In the genomic region with DNA sequence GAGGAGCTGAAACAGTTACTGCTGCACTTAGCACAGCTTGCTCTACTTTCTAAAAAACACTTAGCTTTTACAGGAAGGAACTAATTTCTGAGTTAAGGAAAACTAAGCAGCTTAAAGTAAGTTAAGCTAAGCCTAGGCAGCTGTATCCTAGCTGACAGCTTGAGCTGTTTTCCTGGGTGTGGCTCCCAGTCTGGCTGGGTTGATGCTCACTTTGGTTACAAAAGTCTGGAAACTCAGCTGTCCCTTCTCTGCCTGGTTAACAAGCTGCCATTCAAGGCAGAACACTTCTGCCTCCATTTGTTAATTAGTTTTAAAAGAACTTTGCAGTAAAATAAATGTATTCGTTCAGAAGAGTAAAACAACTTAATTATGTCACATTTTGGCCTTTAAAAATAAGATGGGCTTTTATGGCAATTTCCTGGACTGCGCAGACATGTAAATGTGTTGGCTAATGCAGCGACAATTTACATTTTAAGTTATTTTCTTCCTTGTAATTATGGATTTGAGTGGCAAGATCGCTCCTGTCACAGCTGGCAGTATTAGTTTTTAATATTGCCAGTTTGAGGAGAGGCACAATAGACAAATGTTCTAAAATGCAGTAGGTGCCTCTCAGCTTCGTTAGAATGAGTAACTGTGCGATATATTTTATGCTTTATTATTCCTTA, we compare ENCODE assay signal across 24 mouse cellular contexts.
DNase-seq lines count a peak whose midpoint lies in the region; ATAC-seq and TF ChIP-seq lines count a peak whose summit lies in the region.
"Had no signal": no experiment of that assay in that cellular context is flagged by ENCODE, and none has a peak within 500 bp of the region (broad histone marks: within the 10 kb centered on the region; RNA-seq: fewer than 3 reads in every experiment).

No protein-coding gene starts in this region.

- no peaks in the 10 kb centered on the region for H3K27me3 ChIP-seq in forebrain, embryonic 13.5 days
- no peaks in the 10 kb centered on the region for H3K27me3 ChIP-seq in forebrain, embryonic 11.5 days (ENCODE audit: control insufficient read depth, insufficient read depth, low read length)
- no peaks in the 10 kb centered on the region for H3K27me3 ChIP-seq in intestine, postnatal 0 days (replicated peaks; ENCODE audit: control insufficient read depth, insufficient read depth, low read length)
- H3K27me3 ChIP-seq: embryonic facial prominence, embryonic 13.5 days; hindbrain, embryonic 15.5 days; intestine, embryonic 15.5 days; limb, embryonic 13.5 days; liver, embryonic 15.5 days; midbrain, embryonic 12.5 days; neural tube, embryonic 13.5 days had no signal

- H3K27ac ChIP-seq in forebrain, embryonic 13.5 days: no peak overlapping the region
- no peak overlapping the region for H3K27ac ChIP-seq in forebrain, embryonic 11.5 days (ENCODE audit: low read depth, low read length)
- H3K27ac ChIP-seq in layer of hippocampus, adult 2 months: 0 out of 2 replicates have a peak overlapping the region, but pooled peaks have one; percentile 9
- H3K27ac ChIP-seq in intestine, postnatal 0 days (ENCODE audit: low read depth, low read length): no peak overlapping the region
- H3K27ac ChIP-seq: embryonic facial prominence, embryonic 13.5 days; gastrocnemius, adult 2 months; hindbrain, embryonic 15.5 days; intestine, embryonic 15.5 days; limb, embryonic 13.5 days; liver, embryonic 15.5 days; midbrain, embryonic 12.5 days; neural tube, embryonic 13.5 days had no signal

- peaks cover 10% of the 10 kb centered on the region for H3K4me1 ChIP-seq in forebrain, embryonic 13.5 days
- no peaks in the 10 kb centered on the region for H3K4me1 ChIP-seq in forebrain, embryonic 11.5 days (replicated peaks; ENCODE audit: control insufficient read depth, insufficient read depth, low read length)
- H3K4me1 ChIP-seq in intestine, postnatal 0 days (replicated peaks; ENCODE audit: control insufficient read depth, insufficient read depth, low read length): no peaks in the 10 kb centered on the region
- H3K4me1 ChIP-seq: hindbrain, embryonic 15.5 days; intestine, embryonic 15.5 days; liver, embryonic 15.5 days; midbrain, embryonic 12.5 days; neural tube, embryonic 13.5 days had no signal

- H3K4me2 ChIP-seq in forebrain, embryonic 13.5 days: no peak overlapping the region
- H3K4me2 ChIP-seq in forebrain, embryonic 11.5 days (ENCODE audit: low read depth, low read length, severe bottlenecking): no peak overlapping the region
- H3K4me2 ChIP-seq in intestine, postnatal 0 days (replicated peaks; ENCODE audit: low read depth): no peak overlapping the region
- H3K4me2 ChIP-seq: embryonic facial prominence, embryonic 13.5 days; hindbrain, embryonic 15.5 days; intestine, embryonic 15.5 days; limb, embryonic 13.5 days; liver, embryonic 15.5 days; midbrain, embryonic 12.5 days; neural tube, embryonic 13.5 days had no signal

- H3K9ac ChIP-seq in forebrain, embryonic 13.5 days: no peak overlapping the region
- H3K9ac ChIP-seq in forebrain, embryonic 11.5 days (ENCODE audit: low read length): no peak overlapping the region
- H3K9ac ChIP-seq in intestine, postnatal 0 days (ENCODE audit: low read depth, low read length): no peak overlapping the region
- H3K9ac ChIP-seq: embryonic facial prominence, embryonic 13.5 days; hindbrain, embryonic 15.5 days; intestine, embryonic 15.5 days; limb, embryonic 13.5 days; liver, embryonic 15.5 days; midbrain, embryonic 12.5 days; neural tube, embryonic 13.5 days had no signal

- TF ChIP-seq POLR2A in brain, embryonic 14.5 days (IDR thresholded peaks at IDR 0.05; ENCODE audit: borderline replicate concordance, extremely low read depth, insufficient read depth, insufficient read length, poor library complexity, severe bottlenecking): no peak

- no peak overlapping the region for H3K4me3 ChIP-seq in forebrain, embryonic 13.5 days
- H3K4me3 ChIP-seq in forebrain, embryonic 11.5 days (ENCODE audit: low read depth, low read length): no peak overlapping the region
- H3K4me3 ChIP-seq in layer of hippocampus, adult 2 months: no peak overlapping the region
- H3K4me3 ChIP-seq in intestine, postnatal 0 days (ENCODE audit: low read depth, low read length): no peak overlapping the region
- H3K4me3 ChIP-seq: embryonic facial prominence, embryonic 13.5 days; gastrocnemius, adult 2 months; hindbrain, embryonic 15.5 days; intestine, embryonic 15.5 days; limb, embryonic 13.5 days; liver, embryonic 15.5 days; midbrain, embryonic 12.5 days; neural tube, embryonic 13.5 days had no signal

- DNase-seq in forebrain, embryonic 11.5 days (ENCODE audit: low spot score): no peak
- peak; percentile 72 for DNase-seq in brain, embryonic 14.5 days (ENCODE audit: low read depth)
- peak; percentile 38 to 54 for DNase-seq in layer of hippocampus, adult 2 months (ENCODE audit: low spot score in 2 of 2)
- peak; percentile 20 to 30 for DNase-seq in layer of hippocampus, postnatal 36 days
- no peak for DNase-seq in heart, postnatal 4 days
- DNase-seq: B cell, adult 2 months; cerebellum, adult 9-10 months; gastrocnemius, adult 2 months; heart, adult 11 months; heart, postnatal 36 days; kidney, postnatal 4 days; right cerebral cortex, postnatal 25 days; thymus, adult 2 months had no signal

- WGBS in forebrain, embryonic 13.5 days: 61% methylated on average over 6 of the region's 6 CpGs
- WGBS in forebrain, embryonic 11.5 days: 83% methylated on average over 6 of the region's 6 CpGs
- 86% methylated on average over 6 of the region's 6 CpGs for WGBS in intestine, postnatal 0 days

- no peak for TF ChIP-seq CTCF in brain, embryonic 14.5 days (IDR thresholded peaks at IDR 0.05; ENCODE audit: borderline replicate concordance, extremely low read depth, insufficient read depth, insufficient read length)
- no peak for TF ChIP-seq CTCF in layer of hippocampus, adult 2 months (conservative IDR thresholded peaks at IDR 0.05)
- no peak for TF ChIP-seq CTCF in intestine, postnatal 0 days (IDR thresholded peaks at IDR 0.05; ENCODE audit: low read depth)

- no peaks in the 10 kb centered on the region for H3K9me3 ChIP-seq in forebrain, embryonic 13.5 days (replicated peaks)
- no peaks in the 10 kb centered on the region for H3K9me3 ChIP-seq in forebrain, embryonic 11.5 days (ENCODE audit: control insufficient read depth, low read length)
- H3K9me3 ChIP-seq in intestine, postnatal 0 days (ENCODE audit: control insufficient read depth): no peaks in the 10 kb centered on the region
- H3K9me3 ChIP-seq: embryonic facial prominence, embryonic 13.5 days; hindbrain, embryonic 15.5 days; intestine, embryonic 15.5 days; limb, embryonic 13.5 days; liver, embryonic 15.5 days; midbrain, embryonic 12.5 days; neural tube, embryonic 13.5 days had no signal

- no peaks in the 10 kb centered on the region for H3K36me3 ChIP-seq in forebrain, embryonic 13.5 days (ENCODE audit: poor library complexity, severe bottlenecking)
- H3K36me3 ChIP-seq in forebrain, embryonic 11.5 days (ENCODE audit: control insufficient read depth, insufficient read depth, low read length): no peaks in the 10 kb centered on the region
- H3K36me3 ChIP-seq in intestine, postnatal 0 days (ENCODE audit: control insufficient read depth, insufficient read depth): no peaks in the 10 kb centered on the region
- H3K36me3 ChIP-seq: embryonic facial prominence, embryonic 13.5 days; hindbrain, embryonic 15.5 days; intestine, embryonic 15.5 days; limb, embryonic 13.5 days; liver, embryonic 15.5 days; midbrain, embryonic 12.5 days; neural tube, embryonic 13.5 days had no signal

- peak; percentile 84 for ATAC-seq in forebrain, embryonic 13.5 days
- no peak for ATAC-seq in forebrain, embryonic 11.5 days (replicated peaks; ENCODE audit: low FRiP score)
- ATAC-seq in cerebellum, adult (ENCODE audit: insufficient number of reproducible peaks, low FRiP score, low TSS enrichment): no peak
- ATAC-seq in intestine, postnatal 0 days: no peak
- ATAC-seq: intestine, embryonic 15.5 days; lung, postnatal 0 days had no signal

Comparison
In these comparisons a context has a peak if more than half of its experiments do, and no peak if none do; other contexts are left out.
1. DNase-seq: peak in brain, embryonic 14.5 days (single experiment), layer of hippocampus, adult 2 months (2 of 2) and layer of hippocampus, postnatal 36 days (2 of 2); none in forebrain, embryonic 11.5 days (single experiment) and heart, postnatal 4 days (single experiment).